Mouse (Mus musculus) testis, adult 10 weeks (tissue): ENCODE results near the gene 2610021A01Rik. TPM values are rescaled to one million over a fixed set of nuclear protein-coding genes. Genes with fewer than 3 reads are reported as not detected.

ENCODE experiments used
- polyA plus RNA-seq: library from polyadenylated mRNA; stranded (reverse); fragments of 350-450 nt; fragmentation: Illumina TruSeq; extraction: RNeasy Lipid Tissue Mini Kit (QIAGEN cat#74804); gene quantifications from one replicate; pipeline ENCODE4 v1.2.3, GENCODE M21; 2014; ENCODE audit warnings: low read depth, low replicate concordance

2610021A01Rik gene
- 24.5 TPM for polyA plus RNA-seq

DNA sequence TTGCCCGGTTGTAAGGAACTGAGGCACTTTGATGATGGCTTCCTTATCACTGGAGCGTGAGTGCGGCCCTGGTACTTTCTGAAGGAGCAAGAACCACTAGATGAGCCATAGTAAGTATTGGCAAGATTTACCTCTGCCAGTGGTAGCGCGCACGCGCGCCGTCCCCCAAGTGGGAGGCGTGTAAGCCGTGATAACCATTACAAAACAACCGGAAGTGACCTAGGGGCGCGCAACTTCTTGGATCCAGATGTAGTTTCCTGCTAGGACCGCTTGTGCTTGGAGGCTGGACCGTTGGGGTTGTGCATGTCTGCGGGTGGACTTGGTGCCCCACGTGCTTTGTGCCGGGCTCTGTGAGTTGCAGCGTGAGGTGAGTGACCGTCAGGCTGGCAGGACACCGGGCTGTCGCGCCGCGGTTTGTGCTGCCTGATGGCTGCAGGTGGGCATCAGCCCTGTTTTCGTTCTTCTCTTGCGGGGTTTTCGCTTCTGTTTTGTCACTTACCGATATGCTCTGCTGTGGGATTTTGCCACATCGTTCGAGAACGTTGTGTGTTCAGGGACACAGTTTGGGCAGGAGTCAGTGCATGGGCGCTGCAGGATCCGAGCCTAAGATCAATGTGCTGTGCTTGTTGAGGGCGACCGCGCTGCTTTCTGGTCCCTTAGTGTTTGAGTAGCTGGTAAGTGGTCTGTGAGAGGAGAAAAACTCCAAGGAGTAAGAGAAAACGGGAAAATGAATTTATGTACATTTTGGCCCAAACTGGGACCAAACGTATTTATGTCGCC is at the start of gene 2610021A01Rik:
Gene 2610021A01Rik, plus strand, starts transcription at position 197 of the 780 bp plus-strand sequence.

DNA sequence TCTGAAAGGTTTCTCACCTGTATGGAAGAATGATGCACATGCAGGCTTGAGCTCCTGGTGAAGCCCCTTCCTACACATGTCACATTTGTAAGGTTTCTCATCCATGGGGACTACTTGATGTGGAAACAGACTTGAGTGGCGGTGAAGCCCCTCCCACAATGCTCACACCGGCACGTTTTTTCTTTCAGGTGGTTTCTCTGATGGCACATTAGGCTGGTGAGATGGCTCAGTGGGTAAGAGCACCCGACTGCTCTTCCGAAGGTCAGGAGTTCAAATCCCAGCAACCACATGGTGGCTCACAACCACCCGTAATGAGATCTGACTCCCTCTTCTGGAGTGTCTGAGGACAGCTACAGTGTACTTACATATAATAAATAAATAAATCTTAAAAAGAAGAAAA is 25.5 kb upstream of the 2610021A01Rik start, which contains the start of gene Gm6871:
Gene Gm6871, minus strand, starts transcription at position 101 of the 400 bp plus-strand sequence.

GRCm38 (mm10) chr7:41632409-41633220 is 33.6 kb downstream of the 2610021A01Rik start, which contains the start of gene Zfp788:
Gene Zfp788, plus strand, starts transcription at chr7:41633203.

Other genes starting within 250 kb of the 2610021A01Rik start
- 182 TPM for gene AI987944, start 205.9 kb upstream of the 2610021A01Rik start, polyA plus RNA-seq
- 0.52 TPM for gene Vmn2r57, start 150.5 kb upstream of the 2610021A01Rik start, polyA plus RNA-seq
- 0.29 TPM for gene Gm20449, start 99.8 kb upstream of the 2610021A01Rik start, polyA plus RNA-seq
- gene AW146154, start 99.3 kb upstream of the 2610021A01Rik start, polyA plus RNA-seq, result 3.7 TPM
- 9.9 TPM for gene Gm6871, start 25.6 kb upstream of the 2610021A01Rik start, polyA plus RNA-seq
- gene Zfp788, start 34.0 kb downstream of the 2610021A01Rik start, polyA plus RNA-seq, result 32.3 TPM